Mouse (Mus musculus) brown adipose tissue, adult 24 weeks (tissue): ENCODE measurements around the gene Cacnb4. TPM values are rescaled to one million over a fixed set of nuclear protein-coding genes. Genes with fewer than 3 reads are reported as not detected.

Experiments used
- H3K27ac ChIP-seq: fragments of 200-500 bp; replicated peaks from 2 replicates; pipeline ENCODE4 v1.5.1; 2012; ENCODE audit warnings: low read depth, mild to moderate bottlenecking, low read length
- H3K4me1 ChIP-seq: fragments of 200-500 bp; 2 replicates; pipeline ENCODE4 v1.6.1; 2012; ENCODE audit warnings: low read length, mixed read lengths; ENCODE audit not compliant: control insufficient read depth, insufficient read depth, insufficient read length
- H3K4me3 ChIP-seq: fragments of 200-500 bp; 2 replicates; pipeline ENCODE4 v1.5.1; 2012; ENCODE audit warnings: low read depth, mild to moderate bottlenecking, low read length, moderate library complexity; ENCODE audit not compliant: insufficient read depth
- polyA plus RNA-seq: library from polyadenylated mRNA; stranded (reverse); fragments of >200 nt; gene quantifications from 2 replicates; pipeline ENCODE4 v1.2.4, GENCODE M21; 2012; ENCODE audit not compliant: missing spikeins, insufficient read depth, insufficient read length

Gene Cacnb4
- polyA plus RNA-seq, 1 experiment: not detected

DNA sequence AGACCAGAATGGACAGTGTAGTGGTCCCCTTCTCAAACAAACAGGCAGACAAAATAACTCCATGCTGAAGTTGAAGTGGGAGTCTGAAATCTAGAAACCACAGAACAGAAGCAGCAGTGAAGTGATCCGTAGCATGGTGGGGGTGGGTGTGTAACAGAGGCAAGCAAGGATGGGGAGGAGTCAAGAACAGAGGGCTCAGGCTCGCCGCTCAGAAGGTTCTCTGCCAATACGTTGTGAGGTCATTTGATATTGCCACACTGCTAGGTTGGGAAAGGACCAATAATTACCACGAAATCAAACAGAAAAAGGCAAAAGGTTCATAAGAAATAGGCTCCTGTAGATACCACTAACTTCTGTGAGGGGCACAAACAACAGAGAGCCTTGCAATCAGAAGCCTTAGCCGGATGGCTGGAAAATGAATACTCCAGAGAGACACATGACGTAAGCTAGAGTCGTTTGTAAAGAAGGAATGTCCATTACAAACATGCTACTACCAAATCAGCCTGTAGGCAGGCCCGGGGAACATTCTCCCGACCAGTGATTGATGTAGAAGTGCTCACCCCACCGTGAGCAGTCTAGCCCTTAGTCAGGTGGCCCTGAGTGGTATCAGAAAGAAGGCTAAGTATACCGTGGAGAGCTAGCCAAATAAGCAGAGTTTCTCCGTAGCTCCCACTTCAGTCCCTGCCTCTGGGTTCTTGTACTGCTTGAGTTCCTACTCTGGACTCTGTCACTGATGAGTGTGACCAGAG is 199.7 kb downstream of the Cacnb4 start:
- H3K27ac ChIP-seq: peak overlapping the region; percentile 12; the same call in 1 of the 2 replicates
- H3K4me3 ChIP-seq: no peak overlapping the region
- H3K4me1 ChIP-seq: peaks cover 3% of the 10 kb centered on the region

DNA sequence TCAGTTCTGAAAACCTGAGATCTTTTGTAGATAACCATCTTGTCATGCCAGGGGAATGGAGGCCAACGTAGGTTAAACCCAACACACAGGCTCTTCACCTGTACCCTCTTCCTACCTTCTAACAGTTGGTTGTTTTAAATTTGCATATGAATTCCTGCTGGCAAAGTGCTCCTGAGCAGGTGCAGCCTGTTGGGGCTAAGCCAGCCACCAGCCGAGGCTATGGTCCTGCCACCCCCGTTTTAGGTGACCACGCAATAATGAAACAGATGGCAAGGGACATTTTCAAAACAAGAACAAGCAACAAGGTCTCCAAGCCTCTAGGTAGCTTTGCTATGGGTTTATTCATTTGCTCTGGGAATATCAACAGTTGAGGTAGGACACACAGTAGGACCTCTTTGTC is 200.8 kb downstream of the Cacnb4 start:
- Histone ChIP-seq H3K4me3 (no peak overlapping the region), H3K27ac (no peak overlapping the region), H3K4me1 (peaks cover 6% of the 10 kb centered on the region)

DNA sequence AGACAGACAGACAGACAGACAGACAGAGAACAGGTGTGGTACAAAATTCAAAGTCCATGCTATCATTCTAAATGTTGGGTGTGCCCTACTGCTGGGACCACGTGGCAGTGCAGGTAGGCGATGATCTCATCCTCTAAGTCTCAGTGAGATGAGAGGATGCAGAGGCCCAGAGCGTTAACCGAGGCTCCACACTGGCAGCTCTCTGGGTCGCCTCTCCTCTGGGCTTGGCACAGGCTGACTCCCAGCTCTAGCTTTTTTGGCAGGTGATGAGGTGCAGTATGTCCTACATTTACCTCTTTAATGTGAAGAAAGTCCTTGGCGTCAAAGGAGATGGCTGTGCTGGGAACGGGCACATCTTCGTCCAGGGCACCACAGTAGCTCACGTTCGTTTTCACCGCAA is 202.1 kb downstream of the Cacnb4 start:
- Histone ChIP-seq H3K4me1 (peaks cover 6% of the 10 kb centered on the region), H3K27ac (no peak overlapping the region), H3K4me3 (no peak overlapping the region)

DNA sequence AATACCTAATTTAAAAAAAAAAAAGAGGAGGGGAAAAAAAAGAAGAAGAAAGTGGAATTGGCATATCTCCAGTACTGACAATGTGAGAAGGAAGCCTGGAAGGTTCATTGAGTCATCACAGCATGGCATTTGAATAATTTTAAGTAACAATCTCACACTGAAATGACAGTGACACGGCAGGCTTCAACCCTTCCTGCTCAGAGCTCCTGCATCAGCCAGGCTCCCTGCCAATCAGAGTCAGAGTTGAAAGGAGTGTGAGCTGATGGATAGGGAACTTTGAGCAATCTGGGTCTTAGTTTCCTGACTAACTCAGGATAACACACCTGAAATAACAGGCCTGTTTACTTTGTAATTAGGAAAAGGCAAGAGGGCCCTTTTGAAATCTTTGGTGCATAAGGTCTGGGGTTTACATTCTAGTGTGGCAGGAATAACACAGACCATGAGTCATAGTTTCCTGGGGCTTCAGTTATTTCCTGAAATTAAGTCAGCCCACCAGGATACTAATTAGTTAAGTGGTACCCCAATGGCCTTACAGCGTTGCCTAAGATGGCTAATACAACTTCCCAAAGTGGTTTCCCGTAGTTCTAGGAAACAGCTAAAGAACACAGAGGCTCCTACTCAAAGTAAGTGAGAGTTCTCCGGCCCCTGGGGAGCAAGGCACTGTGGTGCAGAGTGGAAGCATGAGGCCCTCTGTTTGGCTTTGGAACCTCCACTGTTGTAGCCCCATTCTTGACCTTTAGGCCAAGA is 204.9 kb downstream of the Cacnb4 start:
- no peak overlapping the region; the same call in 1 of the 2 replicates for H3K27ac ChIP-seq
- H3K4me3 ChIP-seq: no peak overlapping the region

DNA sequence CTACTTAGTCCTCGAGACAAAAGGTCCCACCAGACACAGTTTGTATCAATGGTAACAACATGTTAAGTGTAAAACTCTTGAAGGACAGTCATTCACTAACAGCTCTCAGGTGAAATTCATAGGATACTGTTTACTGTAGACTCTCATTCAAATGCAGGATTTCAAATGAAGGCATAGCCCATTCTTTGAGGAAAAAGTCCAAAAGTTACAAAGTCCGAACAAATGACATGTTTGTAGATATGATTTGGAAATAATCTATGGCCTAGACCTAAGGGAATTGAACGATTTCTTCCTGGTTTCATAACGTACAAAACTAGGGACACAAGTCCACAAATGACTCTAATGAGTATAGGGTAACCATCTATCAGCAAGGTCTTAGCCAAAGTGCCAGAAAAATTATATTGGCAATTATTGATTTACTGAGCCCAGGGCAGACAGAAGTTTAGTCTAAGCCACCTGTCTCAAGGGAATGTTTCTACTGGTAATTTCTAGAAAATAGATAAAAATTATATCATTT is 206.5 kb downstream of the Cacnb4 start:
- H3K4me1 ChIP-seq: peaks cover 6% of the 10 kb centered on the region; the same call in 1 of the 2 replicates
- H3K4me3 ChIP-seq: no peak overlapping the region
- H3K27ac ChIP-seq: no peak overlapping the region

More for the DNA sequence above, 204.9 kb downstream of the Cacnb4 start:
- peaks cover 6% of the 10 kb centered on the region; the same call in 1 of the 2 replicates for H3K4me1 ChIP-seq

DNA sequence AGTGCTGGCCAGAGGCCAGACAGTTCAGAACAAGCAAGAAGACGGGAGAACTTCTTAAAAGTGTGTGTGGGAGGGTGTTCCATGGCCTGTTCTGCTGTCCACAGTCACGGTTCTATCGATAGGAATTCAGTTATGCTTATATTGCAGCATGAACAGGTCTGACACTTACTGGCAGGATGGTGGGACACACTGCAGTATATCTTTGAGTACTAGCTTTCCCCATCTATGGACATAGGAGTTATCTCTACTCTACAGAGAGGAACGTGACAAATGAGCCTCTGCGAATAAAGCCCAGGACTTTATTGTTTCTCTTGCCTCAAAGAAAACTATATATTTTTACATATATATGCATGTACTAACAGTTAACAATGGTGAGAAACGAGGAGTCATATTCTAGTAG is 209.0 kb downstream of the Cacnb4 start:
- Histone ChIP-seq H3K4me3 (no peak overlapping the region), H3K27ac (no peak overlapping the region), H3K4me1 (peaks cover 6% of the 10 kb centered on the region; the same call in 1 of the 2 replicates)

DNA sequence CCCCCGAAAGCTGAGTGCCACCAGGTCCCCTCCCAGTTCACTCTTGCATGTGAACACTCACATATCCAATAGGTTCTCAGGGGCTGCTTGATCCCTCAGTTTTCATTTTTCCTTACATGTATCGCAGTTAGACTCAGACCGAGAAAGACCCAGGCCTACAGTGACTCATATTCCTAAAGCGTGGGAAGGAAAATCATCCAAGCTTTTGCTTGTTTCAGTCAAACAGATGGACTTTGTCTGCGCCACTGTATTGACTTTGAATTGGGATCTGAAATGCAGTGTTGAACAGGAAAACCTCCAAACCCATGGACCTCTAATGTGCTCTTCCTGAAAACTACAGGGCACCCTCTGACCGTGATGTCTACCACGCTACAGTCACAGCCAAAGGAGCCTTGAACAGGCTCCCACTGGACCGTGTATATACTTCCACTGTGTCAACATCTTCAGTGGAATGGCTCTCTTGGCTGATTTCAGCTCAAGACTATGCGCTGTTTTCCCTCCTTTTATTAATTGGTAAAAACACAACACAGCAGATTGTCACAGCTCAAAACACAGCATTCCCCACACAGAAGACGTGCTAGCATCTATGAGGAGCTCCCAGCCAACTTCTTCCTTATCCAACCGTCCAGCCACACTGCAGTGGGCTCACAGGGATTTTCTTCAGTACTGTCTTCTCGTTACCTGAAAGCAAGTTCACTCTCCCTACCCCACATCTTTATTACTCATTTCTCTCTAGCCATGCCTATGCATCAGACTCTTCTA is 215.2 kb downstream of the Cacnb4 start:
- H3K4me1 ChIP-seq: no peaks in the 10 kb centered on the region

DNA sequence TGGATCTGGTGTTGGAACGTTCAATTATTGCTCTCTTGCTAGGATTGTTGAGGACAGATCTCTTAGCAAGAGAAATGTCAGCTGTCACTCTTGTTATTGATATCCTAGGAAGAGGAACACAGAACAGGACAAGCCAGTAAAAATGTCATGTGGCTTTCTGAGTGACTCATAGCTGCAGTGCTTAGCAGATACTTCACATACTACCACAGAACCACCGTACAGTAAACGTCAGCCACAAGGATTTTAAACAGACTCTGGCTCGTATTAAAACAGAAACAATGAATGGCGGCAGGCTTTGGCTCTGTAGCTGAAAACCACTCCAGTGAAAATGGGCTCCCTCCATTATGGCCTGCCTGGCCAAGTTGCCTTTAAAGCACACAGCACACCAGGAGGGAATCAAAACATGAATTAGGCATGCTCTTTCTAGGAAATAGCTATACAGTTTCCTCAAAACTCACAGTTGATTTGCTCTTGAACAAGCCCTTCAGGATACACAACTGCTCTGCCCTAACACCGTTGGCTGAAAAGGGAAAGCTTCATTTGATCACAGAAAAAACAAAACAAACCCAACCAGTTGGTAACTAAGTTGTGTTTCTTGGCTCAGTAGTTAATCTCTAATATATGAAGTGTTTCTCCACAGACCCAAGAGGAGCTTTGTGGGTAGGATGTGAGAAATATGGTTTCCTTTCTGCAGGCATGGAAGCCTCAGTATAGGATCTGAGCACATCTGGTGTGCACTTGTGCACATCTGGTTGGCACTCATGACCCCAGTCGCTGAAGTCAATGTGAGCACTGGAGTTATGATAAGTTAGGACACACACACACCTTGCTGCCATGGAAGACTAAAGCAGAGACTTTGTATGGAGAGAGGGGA is 220.8 kb downstream of the Cacnb4 start:
- no peaks in the 10 kb centered on the region for H3K4me1 ChIP-seq

More for the DNA sequence above, 215.2 kb downstream of the Cacnb4 start:
- Histone ChIP-seq H3K4me3 (no peak overlapping the region), H3K27ac (no peak overlapping the region)

DNA sequence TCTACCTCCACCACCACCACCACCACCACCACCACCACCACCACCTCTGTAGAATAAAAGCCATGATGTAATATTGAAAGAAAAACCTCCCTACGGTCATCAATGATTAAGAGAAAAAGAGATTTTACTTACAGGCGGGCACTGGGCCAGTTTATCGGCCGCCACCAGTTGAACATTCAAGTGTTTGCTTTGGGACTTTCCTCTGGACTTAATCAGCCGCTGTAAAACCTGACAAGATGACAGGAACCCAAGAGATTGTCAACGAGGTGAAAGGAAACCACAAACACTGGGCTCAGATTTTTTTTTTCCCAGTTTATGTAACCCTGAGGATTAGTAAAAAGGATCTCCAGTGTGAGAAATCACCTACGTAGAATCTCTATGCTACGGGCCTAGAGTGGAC is 226.8 kb downstream of the Cacnb4 start:
- H3K4me1 ChIP-seq: no peaks in the 10 kb centered on the region
- no peak overlapping the region for H3K27ac ChIP-seq
- H3K4me3 ChIP-seq: no peak overlapping the region

More for the DNA sequence above, 220.8 kb downstream of the Cacnb4 start:
- Histone ChIP-seq H3K4me3 (no peak overlapping the region), H3K27ac (no peak overlapping the region)

DNA sequence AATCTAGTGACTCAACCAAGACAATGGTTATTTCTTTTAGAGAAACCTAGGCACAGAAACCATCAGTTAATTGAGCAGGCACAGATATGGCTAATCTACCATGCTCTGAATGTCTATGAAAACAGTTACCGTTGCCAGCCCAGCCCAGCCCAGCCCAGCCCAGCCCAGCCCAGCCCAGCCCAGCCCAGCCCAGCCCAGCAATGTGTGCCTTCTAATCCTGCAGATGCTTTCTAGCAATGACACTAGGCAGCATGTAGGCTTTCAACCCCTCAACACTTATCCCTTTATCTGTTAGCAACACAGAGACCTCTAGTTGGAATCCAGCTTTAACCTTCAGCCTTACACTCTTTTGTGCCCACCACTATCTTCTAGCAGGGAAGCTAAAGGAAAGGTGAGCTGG is 227.7 kb downstream of the Cacnb4 start:
- no peak overlapping the region for H3K27ac ChIP-seq
- H3K4me3 ChIP-seq: no peak overlapping the region
- no peaks in the 10 kb centered on the region for H3K4me1 ChIP-seq

DNA sequence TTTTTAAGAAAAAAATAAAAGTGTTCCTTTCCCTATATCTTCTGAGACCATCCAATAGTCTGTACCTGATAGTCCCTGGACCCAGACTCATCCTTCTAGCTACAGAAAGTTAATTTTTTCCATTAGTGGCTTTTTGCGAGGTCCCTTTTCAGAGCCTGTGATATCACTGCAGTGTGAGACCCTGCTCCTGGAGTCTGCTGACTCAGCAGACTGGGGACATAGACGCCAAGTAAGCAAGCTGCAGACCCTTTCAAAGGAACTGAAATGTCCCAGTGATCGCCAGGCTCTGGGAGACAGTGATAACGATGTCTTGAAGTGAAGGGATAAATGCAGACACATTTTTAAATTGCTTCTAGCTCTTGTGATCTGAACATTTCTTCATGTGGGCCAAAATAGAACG is 230.0 kb downstream of the Cacnb4 start:
- Histone ChIP-seq H3K27ac (no peak overlapping the region), H3K4me3 (no peak overlapping the region), H3K4me1 (no peaks in the 10 kb centered on the region)

DNA sequence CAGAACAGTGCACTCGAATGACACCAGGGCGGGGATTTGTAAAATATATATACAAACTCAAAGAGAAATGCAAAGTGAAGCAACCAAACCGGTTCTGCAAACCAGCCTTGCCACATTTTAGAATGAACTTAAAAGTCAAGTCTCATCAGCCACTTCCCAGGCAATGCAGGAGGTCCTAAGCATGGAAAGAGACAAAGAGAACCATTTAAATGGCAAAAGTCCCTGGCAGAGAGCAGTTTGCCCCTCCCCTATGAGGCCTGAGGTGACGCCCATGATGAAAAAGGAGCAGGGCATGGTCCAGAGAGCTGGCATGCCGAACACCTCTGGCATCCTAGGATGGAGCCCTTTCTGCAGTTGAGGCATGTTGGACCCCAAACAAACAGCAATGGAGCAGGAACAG is 234.5 kb downstream of the Cacnb4 start:
- Histone ChIP-seq H3K4me3 (no peak overlapping the region), H3K4me1 (peaks cover 4% of the 10 kb centered on the region; the same call in 1 of the 2 replicates), H3K27ac (no peak overlapping the region)

DNA sequence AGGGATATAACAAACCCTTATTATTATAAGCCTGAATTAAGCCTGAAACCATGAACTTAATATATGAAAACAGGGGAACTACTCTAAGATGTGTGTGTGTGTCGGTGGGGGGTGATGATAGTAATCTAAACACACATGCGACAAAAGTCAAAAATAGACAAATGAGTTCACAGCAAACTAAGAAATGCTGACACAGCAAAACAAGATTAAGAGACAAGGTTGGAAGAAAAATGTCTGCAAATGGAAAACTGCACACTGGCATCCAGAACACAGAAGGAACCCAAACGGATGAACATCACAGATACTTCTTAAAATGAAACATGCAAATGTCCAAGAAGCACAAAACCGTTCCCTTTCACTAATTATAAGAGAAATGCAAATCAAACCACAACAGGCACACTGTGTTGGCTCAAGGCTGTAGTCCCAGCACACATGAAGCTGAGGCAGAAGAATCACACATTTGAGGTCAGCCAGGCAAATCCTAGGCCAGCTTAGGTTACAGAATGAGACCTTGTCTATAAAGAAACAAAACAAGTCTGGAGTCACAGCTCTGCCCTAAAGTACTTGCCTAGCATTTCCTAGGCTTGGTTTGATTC is 236.1 kb downstream of the Cacnb4 start:
- Histone ChIP-seq H3K4me1 (peaks cover 4% of the 10 kb centered on the region; the same call in 1 of the 2 replicates), H3K27ac (no peak overlapping the region), H3K4me3 (no peak overlapping the region)

DNA sequence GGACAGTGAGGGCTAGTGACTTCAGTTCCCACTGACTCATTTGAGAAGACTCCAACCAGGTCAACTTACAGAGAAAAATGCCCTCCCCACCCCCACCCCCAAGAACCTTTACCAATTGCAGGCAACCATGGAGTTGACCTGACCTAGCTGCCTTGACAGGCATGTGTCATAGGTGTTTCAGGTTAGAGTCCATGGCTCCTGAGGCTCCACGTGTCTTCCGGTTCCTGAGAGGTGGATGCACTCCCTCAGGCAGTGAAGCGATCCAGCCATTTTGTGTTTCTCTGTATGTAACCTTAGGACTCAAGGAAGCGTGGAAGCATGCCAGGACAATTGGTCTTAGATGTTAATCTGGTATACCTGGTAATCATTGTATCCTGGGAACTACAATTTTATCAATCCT is 238.2 kb downstream of the Cacnb4 start:
- Histone ChIP-seq H3K4me1 (peaks cover 4% of the 10 kb centered on the region; the same call in 1 of the 2 replicates), H3K27ac (no peak overlapping the region), H3K4me3 (no peak overlapping the region)
